Mouse (Mus musculus) lung, postnatal 25 days (tissue): ENCODE measurements around the gene Pbrm1.

ENCODE experiments used
- DNase-seq: peaks from one replicate; pipeline ENCODE4 v3.0.0; 2022; ENCODE audit warnings: low spot score

The Pbrm1 gene

GRCm38 (mm10) chr14:31166827-31167226 lies 147.9 kb downstream of the Pbrm1 start:
- no peak for DNase-seq

GRCm38 (mm10) chr14:31168425-31168824 lies 149.5 kb downstream of the Pbrm1 start, which contains the start of gene Stab1:
Gene Stab1, minus strand, starts transcription at chr14:31168641.
- peak; percentile 63 for DNase-seq

GRCm38 (mm10) chr14:31169508-31169907 lies 150.6 kb downstream of the Pbrm1 start:
- DNase-seq = no peak

- no peak for DNase-seq
Observed at GRCm38 (mm10) chr14:31170963-31171362, 152.0 kb downstream of the Pbrm1 start.
